Comparison of ENCODE assay signal across 8 mouse cellular contexts in genomic region chr3:29036146-29036545, GRCm38 (mm10). TPM values are rescaled to one million over a fixed set of nuclear protein-coding genes. Genes with fewer than 3 reads are reported as not detected.
DNase-seq lines count a peak whose midpoint lies in the region; TF ChIP-seq lines count a peak whose summit lies in the region.

No protein-coding gene starts in this region.

- H3K4me1 ChIP-seq in cerebellum, adult 2 months (ENCODE audit: control insufficient read depth, insufficient read depth, low read length) = no peaks in the 10 kb centered on the region
- H3K4me1 ChIP-seq in lung, adult 2 months (ENCODE audit: control insufficient read depth, insufficient read depth, low read length) = no peaks in the 10 kb centered on the region

- 4% methylated on average over 3 of the region's 3 CpGs for WGBS in cerebellum, adult 2 months
- 0% methylated on average over 3 of the region's 3 CpGs for WGBS in lung, adult 2 months

- H3K27ac ChIP-seq in cerebellum, adult 2 months (ENCODE audit: insufficient read depth, low read length) = no peak overlapping the region

- TF ChIP-seq POLR2A in cerebellum, adult 2 months (IDR thresholded peaks at IDR 0.05; ENCODE audit: borderline replicate concordance, insufficient read depth, low read length) = no peak
- no peak for TF ChIP-seq POLR2A in lung, adult 2 months (IDR thresholded peaks at IDR 0.05; ENCODE audit: borderline replicate concordance, extremely low read depth, low read depth, low read length)

- H3K27me3 ChIP-seq in cerebellum, adult 2 months (ENCODE audit: control insufficient read depth, insufficient read depth, low read length) = no peaks in the 10 kb centered on the region

- H3K4me3 ChIP-seq in cerebellum, adult 2 months (replicated peaks; ENCODE audit: insufficient read depth, low read depth, low read length) = no peak overlapping the region
- no peak overlapping the region for H3K4me3 ChIP-seq in lung, adult 2 months (replicated peaks; ENCODE audit: extremely low read depth, low read depth, low read length)

- peak; percentile 5 to 11 for DNase-seq in cerebellum, adult 2 months
- no peak for DNase-seq in cerebellum, adult 11 months
- DNase-seq in urinary bladder, postnatal 25 days (ENCODE audit: low spot score) = peak; percentile 3
- no peak for DNase-seq in urinary bladder, postnatal 4 days (ENCODE audit: low spot score in 2 of 2)
- DNase-seq in frontal cortex, postnatal 36 days (ENCODE audit: low spot score in 2 of 2) = peak; percentile 23 to 52
- no peak for DNase-seq in lung, adult 2 months
- DNase-seq in right cerebral cortex, adult 2 months (ENCODE audit: low spot score in 2 of 2) = peak; percentile 37 to 66
- no peak for DNase-seq in MN1 (ENCODE audit: low spot score)

- 0 out of 2 replicates have a peak, but pooled peaks have one; percentile 14 for TF ChIP-seq CTCF in cerebellum, adult 2 months (IDR thresholded peaks at IDR 0.05; ENCODE audit: borderline replicate concordance, insufficient read depth, low read depth, low read length)
- TF ChIP-seq CTCF in lung, adult 2 months (IDR thresholded peaks at IDR 0.05; ENCODE audit: insufficient read depth, low read length) = 0 out of 2 replicates have a peak, but pooled peaks have one; percentile 6

RNA-seq across cellular contexts. Expression of gene Egfem1, which starts 45.7 kb away (rescaled TPM):
- 1.7 and 3.6 TPM in 2 replicates for polyA plus RNA-seq in cerebellum, adult 2 months (2012; rRNA removed)
- 0.80 and 1.2 TPM in 2 replicates for polyA plus RNA-seq in lung, adult 2 months (2012; rRNA removed)

Comparison
In these comparisons a context has a peak if more than half of its experiments do, and no peak if none do; other contexts are left out.
1. DNase-seq: peak in cerebellum, adult 2 months (2 of 2), urinary bladder, postnatal 25 days (single experiment), frontal cortex, postnatal 36 days (2 of 2) and right cerebral cortex, adult 2 months (2 of 2); none in cerebellum, adult 11 months (single experiment), urinary bladder, postnatal 4 days (0 of 2), lung, adult 2 months (single experiment) and MN1 (single experiment).